Mouse (Mus musculus) MEL (cell line): ENCODE measurements around the gene Ggta1. TPM values are rescaled to one million over a fixed set of nuclear protein-coding genes. Genes with fewer than 3 reads are reported as not detected.

ENCODE experiments used
- DNase-seq: peaks from one replicate; pipeline ENCODE4 v3.0.0; 2011; ENCODE audit warnings: low read depth, low spot score
- H3K27ac ChIP-seq: 2 replicates; pipeline ENCODE4 v1.5.1; 2012; ENCODE audit warnings: low read depth, mild to moderate bottlenecking, control low read depth, low read length, moderate library complexity; ENCODE audit not compliant: control insufficient read depth
- H3K27me3 ChIP-seq, 2 experiments: fragments of 150-350 bp in 1 of 2; sonication (generic) in 1 of 2; 2 replicates each; pipeline ENCODE4 v1.6.1; 2012; ENCODE audit warnings: low read length in 2 of 2, mild to moderate bottlenecking in 2 of 2, improper control_type of control experiment in 1 of 2, moderate library complexity in 1 of 2; ENCODE audit not compliant: insufficient read depth in 2 of 2, control insufficient read depth in 1 of 2
- H3K36me3 ChIP-seq, 2 experiments: 2 replicates each; pipeline ENCODE4 v1.6.1; 2012 to 2014; ENCODE audit warnings: low read length in 2 of 2, improper control_type of control experiment in 1 of 2, inconsistent platforms in 1 of 2, mild to moderate bottlenecking in 1 of 2; ENCODE audit not compliant: insufficient read depth in 2 of 2, control insufficient read depth in 1 of 2
- H3K4me1 ChIP-seq, 2 experiments: fragments of 150-350 bp in 1 of 2; sonication (generic) in 1 of 2; 2 replicates each; pipeline ENCODE4 v1.6.1; 2012; ENCODE audit warnings: low read length in 2 of 2, improper control_type of control experiment in 1 of 2, mild to moderate bottlenecking in 1 of 2; ENCODE audit not compliant: insufficient read depth in 2 of 2, control insufficient read depth in 1 of 2
- H3K4me3 ChIP-seq, 2 experiments: fragments of 150-350 bp in 1 of 2; sonication (generic) in 1 of 2; 2 replicates each; pipeline ENCODE4 v1.5.1; 2012; ENCODE audit warnings: low read depth in 2 of 2, low read length in 2 of 2, mild to moderate bottlenecking in 2 of 2, moderate library complexity in 2 of 2, control low read depth in 1 of 2, improper control_type of control experiment in 1 of 2; ENCODE audit not compliant: control insufficient read depth in 1 of 2, insufficient read depth in 1 of 2
- H3K79me2 ChIP-seq: 2 replicates; pipeline ENCODE4 v1.6.1; 2012; ENCODE audit warnings: mild to moderate bottlenecking, low read length, moderate library complexity; ENCODE audit not compliant: control insufficient read depth, poor library complexity, insufficient read depth
- H3K9ac ChIP-seq: 2 replicates; pipeline ENCODE4 v1.6.1; 2012; ENCODE audit warnings: low read depth, mild to moderate bottlenecking, control low read depth, low read length, moderate library complexity; ENCODE audit not compliant: control insufficient read depth, poor library complexity, severe bottlenecking
- H3K9me3 ChIP-seq: fragments of 150-350 bp; sonication (generic); replicated peaks from 2 replicates; pipeline ENCODE4 v1.6.1; 2012; ENCODE audit warnings: mild to moderate bottlenecking, low read length, improper control_type of control experiment, moderate library complexity; ENCODE audit not compliant: insufficient read depth
- BHLHE40 ChIP-seq: IDR thresholded peaks from 2 replicates; pipeline ENCODE4 v1.6.1; 2012; ENCODE audit warnings: low read depth, mild to moderate bottlenecking, inconsistent platforms, low read length, improper control_type of control experiment, borderline replicate concordance
- E2F4 ChIP-seq: IDR thresholded peaks from 2 replicates; pipeline ENCODE4 v1.6.1; 2011; ENCODE audit warnings: low read depth, low read length, improper control_type of control experiment, borderline replicate concordance
- EP300 ChIP-seq, 2 experiments: IDR thresholded peaks; 2 replicates each; pipeline ENCODE4 v1.6.1; 2011; ENCODE audit warnings: improper control_type of control experiment in 2 of 2, low read length in 2 of 2, low read depth in 1 of 2, mild to moderate bottlenecking in 1 of 2
- ETS1 ChIP-seq: IDR thresholded peaks from 2 replicates; pipeline ENCODE4 v1.6.1; 2012; ENCODE audit warnings: low read depth, mild to moderate bottlenecking, inconsistent platforms, low read length, improper control_type of control experiment, moderate library complexity
- GATA1 ChIP-seq: IDR thresholded peaks from 2 replicates; pipeline ENCODE4 v1.6.1; 2011; ENCODE audit warnings: low read depth, low read length, improper control_type of control experiment
- HCFC1 ChIP-seq: IDR thresholded peaks from 2 replicates; pipeline ENCODE4 v1.6.1; 2012; ENCODE audit warnings: low read depth, mild to moderate bottlenecking, inconsistent platforms, low read length, improper control_type of control experiment, moderate library complexity
- JUND ChIP-seq: IDR thresholded peaks from 2 replicates; pipeline ENCODE4 v1.6.1; 2011; ENCODE audit warnings: low read depth, mild to moderate bottlenecking, improper control_type of control experiment, low read length
- KAT2A ChIP-seq: conservative IDR thresholded peaks from 2 replicates; pipeline ENCODE4 v1.6.1; 2012; ENCODE audit warnings: low read depth, low read length, improper control_type of control experiment, inconsistent platforms
- MAFK ChIP-seq: IDR thresholded peaks from 2 replicates; pipeline ENCODE4 v1.6.1; 2011; ENCODE audit warnings: low read depth, mild to moderate bottlenecking, low read length, improper control_type of control experiment, borderline replicate concordance
- MAX ChIP-seq: IDR thresholded peaks from 2 replicates; pipeline ENCODE4 v1.6.1; 2011; ENCODE audit warnings: low read length, improper control_type of control experiment
- MAZ ChIP-seq: IDR thresholded peaks from 2 replicates; pipeline ENCODE4 v1.6.1; 2012; ENCODE audit warnings: low read depth, mild to moderate bottlenecking, inconsistent platforms, low read length, improper control_type of control experiment
- MXI1 ChIP-seq: IDR thresholded peaks from 2 replicates; pipeline ENCODE4 v1.6.1; 2011; ENCODE audit warnings: mild to moderate bottlenecking, low read depth, low read length, improper control_type of control experiment
- MYB ChIP-seq: IDR thresholded peaks from 2 replicates; pipeline ENCODE4 v1.6.1; 2011; ENCODE audit warnings: mild to moderate bottlenecking, low read depth, low read length, improper control_type of control experiment
- MYC ChIP-seq: IDR thresholded peaks from 2 replicates; pipeline ENCODE4 v1.6.1; 2011; ENCODE audit warnings: low read depth, mild to moderate bottlenecking, low read length, improper control_type of control experiment, moderate library complexity
- NELFE ChIP-seq: IDR thresholded peaks from 2 replicates; pipeline ENCODE4 v1.6.1; 2011; ENCODE audit warnings: low read depth, low read length, improper control_type of control experiment
- NRF1 ChIP-seq: IDR thresholded peaks from 2 replicates; pipeline ENCODE4 v1.6.1; 2014; ENCODE audit warnings: low read depth, mild to moderate bottlenecking, inconsistent platforms, low read length, improper control_type of control experiment, moderate library complexity; ENCODE audit not compliant: poor library complexity, insufficient read depth, severe bottlenecking
- POLR2A ChIP-seq, 2 experiments: IDR thresholded peaks; 2 replicates each; pipeline ENCODE4 v1.6.1; 2011 to 2012; ENCODE audit warnings: low read length in 2 of 2, mild to moderate bottlenecking in 2 of 2, control low read depth in 1 of 2, improper control_type of control experiment in 1 of 2, low read depth in 1 of 2, moderate library complexity in 1 of 2; ENCODE audit not compliant: control insufficient read depth in 1 of 2, insufficient read depth in 1 of 2, poor library complexity in 1 of 2
- POLR2AphosphoS2 ChIP-seq: IDR thresholded peaks from 2 replicates; pipeline ENCODE4 v1.6.1; 2011; ENCODE audit warnings: low read length, improper control_type of control experiment
- RCOR1 ChIP-seq: IDR thresholded peaks from 2 replicates; pipeline ENCODE4 v1.6.1; 2012; ENCODE audit warnings: low read depth, mild to moderate bottlenecking, inconsistent platforms, low read length, improper control_type of control experiment
- SIN3A ChIP-seq: IDR thresholded peaks from 2 replicates; pipeline ENCODE4 v1.6.1; 2012; ENCODE audit warnings: low read length, improper control_type of control experiment, inconsistent platforms
- TAL1 ChIP-seq: IDR thresholded peaks from 2 replicates; pipeline ENCODE4 v1.6.1; 2012; ENCODE audit warnings: mild to moderate bottlenecking, inconsistent platforms, low read length, moderate library complexity, mixed read lengths
- TBP ChIP-seq: IDR thresholded peaks from 2 replicates; pipeline ENCODE4 v1.8.0; 2011; ENCODE audit warnings: low read depth, low read length, improper control_type of control experiment
- TCF12 ChIP-seq: IDR thresholded peaks from 2 replicates; pipeline ENCODE4 v1.6.1; 2014; ENCODE audit warnings: low read depth, mild to moderate bottlenecking, inconsistent platforms, low read length, improper control_type of control experiment, moderate library complexity
- UBTF ChIP-seq: IDR thresholded peaks from 2 replicates; pipeline ENCODE4 v1.6.1; 2012; ENCODE audit warnings: low read depth, mild to moderate bottlenecking, inconsistent platforms, low read length, improper control_type of control experiment, moderate library complexity, borderline replicate concordance; ENCODE audit not compliant: insufficient read depth
- USF1 ChIP-seq: IDR thresholded peaks from 2 replicates; pipeline ENCODE4 v1.6.1; 2014; ENCODE audit warnings: low read depth, mild to moderate bottlenecking, inconsistent platforms, low read length, improper control_type of control experiment, moderate library complexity
- USF2 ChIP-seq, 2 experiments: IDR thresholded peaks; 2 replicates each; pipeline ENCODE4 v1.6.1; 2011 to 2012; ENCODE audit warnings: improper control_type of control experiment in 2 of 2, low read length in 2 of 2, borderline replicate concordance in 1 of 2, inconsistent platforms in 1 of 2, low read depth in 1 of 2, mild to moderate bottlenecking in 1 of 2; ENCODE audit not compliant: insufficient read depth in 1 of 2
- ZC3H11A ChIP-seq: IDR thresholded peaks from 2 replicates; pipeline ENCODE4 v1.6.1; 2012; ENCODE audit warnings: low read depth, mild to moderate bottlenecking, inconsistent platforms, low read length, improper control_type of control experiment
- ZKSCAN1 ChIP-seq: IDR thresholded peaks from 2 replicates; pipeline ENCODE4 v1.6.1; 2012; ENCODE audit warnings: low read depth, mild to moderate bottlenecking, inconsistent platforms, low read length, improper control_type of control experiment, moderate library complexity
- ZNF384 ChIP-seq: IDR thresholded peaks from 2 replicates; pipeline ENCODE4 v1.6.1; 2012; ENCODE audit warnings: low read depth, mild to moderate bottlenecking, inconsistent platforms, low read length, improper control_type of control experiment
- polyA plus RNA-seq, 2 experiments: library from polyadenylated mRNA; stranded (reverse) in 1 of 2; unstranded in 1 of 2; fragments of >175 nt in 1 of 2; fragments of >200 nt in 1 of 2; gene quantifications; 2 replicates each; pipeline versions ENCODE4 v1.2.1 to v1.2.4; 2012; ENCODE audit warnings: low replicate concordance in 2 of 2, low read depth in 1 of 2; ENCODE audit not compliant: insufficient read length in 2 of 2, insufficient read depth in 1 of 2, missing spikeins in 1 of 2
- total RNA-seq: library from RNA; depleted of rRNA; stranded (reverse); fragments of 300-350 nt; gene quantifications from 2 replicates; pipeline ENCODE4 v1.2.3, GENCODE M21; 2012

Gene Ggta1
- total and polyA plus RNA-seq, 3 experiments: 29.2 to 30.7 TPM; not detected in 1

GRCm38 (mm10) chr2:35508597-35509342 is 45.7 kb upstream of the Ggta1 start:
- peak overlapping the region; percentile 55 for H3K27ac ChIP-seq
- H3K4me1 ChIP-seq: peaks cover 25 to 56% of the 10 kb centered on the region in 2 experiments

GRCm38 (mm10) chr2:35507191-35507511 is 44.1 kb upstream of the Ggta1 start:
- Histone ChIP-seq H3K9me3 (no peaks in the 10 kb centered on the region), H3K27ac (peak overlapping the region; percentile 98), H3K4me3 (peak overlapping the region; percentile 14 to 15), H3K4me1 (peaks cover 33 to 71% of the 10 kb centered on the region in 2 experiments), H3K36me3 (peaks cover 0 to 63% of the 10 kb centered on the region in 2 experiments; a peak in 2 of 4 replicates), H3K9ac (peak overlapping the region; percentile 56), H3K79me2 (no peaks in the 10 kb centered on the region; the same call in 1 of the 2 replicates), H3K27me3 (no peaks in the 10 kb centered on the region)
- DNase-seq: peak; percentile 93
- TF ChIP-seq USF1 (peak; percentile 97), NELFE (peak; percentile 57), MYB (no peak), POLR2AphosphoS2 (0 out of 2 replicates have a peak, but pooled peaks have one; percentile 22), ZC3H11A (no peak), MAX (peak; percentile 93), BHLHE40 (peak; percentile 87), JUND (no peak), UBTF (no peak), NRF1 (no peak), RCOR1 (no peak), USF2 (IDR thresholded peaks at IDR 0.05; ENCODE audit: borderline replicate concordance in 1 of 2, insufficient read depth in 1 of 2, low read depth in 1 of 2, low read length in 2 of 2) (peak; percentile 85 to 89), ETS1 (peak; percentile 58), EP300 (IDR thresholded peaks at IDR 0.05; ENCODE audit: low read depth in 1 of 2, low read length in 2 of 2) (peak in 1 of 2 experiments; percentile 43; a peak in 3 of 4 replicates), MAZ (no peak), GATA1 (0 out of 2 replicates have a peak, but pooled peaks have one; percentile 3), ZKSCAN1 (no peak), MXI1 (no peak), SIN3A (0 out of 2 replicates have a peak, but pooled peaks have one; percentile 22), TBP (peak; percentile 88), E2F4 (no peak), TAL1 (0 out of 2 replicates have a peak, but pooled peaks have one; percentile 9), KAT2A (no peak), POLR2A (IDR thresholded peaks at IDR 0.05; ENCODE audit: control insufficient read depth in 1 of 2, insufficient read depth in 1 of 2, low read depth in 1 of 2, low read length in 2 of 2, poor library complexity in 1 of 2) (peak; percentile 11 to 68; a peak in 2 of 4 replicates), MAFK (no peak), TCF12 (no peak), HCFC1 (no peak)

More at GRCm38 (mm10) chr2:35508597-35509342, 45.7 kb upstream of the Ggta1 start:
- H3K79me2 ChIP-seq: no peaks in the 10 kb centered on the region; the same call in 1 of the 2 replicates
- DNase-seq: peak; percentile 72
- peak overlapping the region; percentile 3; the same call in 1 of the 2 replicates for H3K9ac ChIP-seq
- H3K27me3 ChIP-seq: no peaks in the 10 kb centered on the region
- no peak overlapping the region; a peak in 1 of 4 replicates for H3K4me3 ChIP-seq
- TF ChIP-seq MYC: peak; percentile 68; the same call in 1 of the 2 replicates
- peak; percentile 23; the same call in 1 of the 2 replicates for TF ChIP-seq MAX
- TF ChIP-seq HCFC1: no peak
- TF ChIP-seq E2F4: 0 out of 2 replicates have a peak, but pooled peaks have one; percentile 37
- TF ChIP-seq TBP: no peak
- TF ChIP-seq ZNF384: peak; percentile 55
- TF ChIP-seq JUND: 0 out of 2 replicates have a peak, but pooled peaks have one; percentile 38
- TF ChIP-seq, all 39 proteins: peak for 5
- peaks cover 0 to 52% of the 10 kb centered on the region in 2 experiments; a peak in 2 of 4 replicates for H3K36me3 ChIP-seq
- H3K9me3 ChIP-seq: no peaks in the 10 kb centered on the region
